Mouse (Mus musculus) lung, adult 10 weeks (tissue): ENCODE data around the gene Smr2. TPM values are rescaled to one million over a fixed set of nuclear protein-coding genes. Genes with fewer than 3 reads are reported as not detected.

Source experiments
- polyA plus RNA-seq: library from polyadenylated mRNA; stranded (reverse); fragments of 350-450 nt; fragmentation: Illumina TruSeq; extraction: RNeasy Lipid Tissue Mini Kit (QIAGEN cat#74804); gene quantifications from one replicate; pipeline ENCODE4 v1.2.3, GENCODE M21; 2014; ENCODE audit warnings: low read depth, low replicate concordance; ENCODE audit not compliant: insufficient read depth

The Smr2 gene
- not detected for polyA plus RNA-seq

GRCm38 (mm10) chr5:88086256-88086655 lies at the start of gene Smr2:
Gene Smr2 (plus strand): TSS chr5:88086556.

GRCm38 (mm10) chr5:88111430-88111829 lies 25.1 kb downstream of the Smr2 start, which contains the start of gene Gm11116:
Gene Gm11116 (minus strand): TSS chr5:88111530.

GRCm38 (mm10) chr5:88153999-88154398 lies 67.6 kb downstream of the Smr2 start, which contains the start of gene Gm11115:
Gene Gm11115 (minus strand): TSS chr5:88154099.

Other genes with a start within 250 kb of the Smr2 start
- gene Odam, start 201.5 kb upstream of the Smr2 start, polyA plus RNA-seq, result not detected
- not detected for gene Csn3, start 161.0 kb upstream of the Smr2 start, polyA plus RNA-seq
- gene 2310003L06Rik, start 117.1 kb upstream of the Smr2 start, polyA plus RNA-seq, result not detected
- gene Gm28434, start 117.0 kb upstream of the Smr2 start, polyA plus RNA-seq, result not detected
- not detected for gene Cabs1, start 107.1 kb upstream of the Smr2 start, polyA plus RNA-seq
- gene Smr3a, start 84.0 kb upstream of the Smr2 start, polyA plus RNA-seq, result not detected
- gene Gm11116, start 25.0 kb downstream of the Smr2 start, polyA plus RNA-seq, result not detected
- gene Gm11115, start 67.5 kb downstream of the Smr2 start, polyA plus RNA-seq, result not detected
- not detected for gene Gm7714, start 182.4 kb downstream of the Smr2 start, polyA plus RNA-seq
- gene Prol1, start 230.8 kb downstream of the Smr2 start, polyA plus RNA-seq, result not detected